Mouse (Mus musculus) kidney, adult 10 weeks (tissue): ENCODE measurements around the gene Ghrh. TPM values are rescaled to one million over a fixed set of nuclear protein-coding genes. Genes with fewer than 3 reads are reported as not detected.

Source experiments
- polyA plus RNA-seq: library from polyadenylated mRNA; stranded (reverse); fragments of 350-450 nt; fragmentation: Illumina TruSeq; extraction: RNeasy Lipid Tissue Mini Kit (QIAGEN cat#74804); gene quantifications from one replicate; pipeline ENCODE4 v1.2.3, GENCODE M21; 2014; ENCODE audit warnings: low read depth, low replicate concordance

Gene Ghrh
- polyA plus RNA-seq: not detected

DNA sequence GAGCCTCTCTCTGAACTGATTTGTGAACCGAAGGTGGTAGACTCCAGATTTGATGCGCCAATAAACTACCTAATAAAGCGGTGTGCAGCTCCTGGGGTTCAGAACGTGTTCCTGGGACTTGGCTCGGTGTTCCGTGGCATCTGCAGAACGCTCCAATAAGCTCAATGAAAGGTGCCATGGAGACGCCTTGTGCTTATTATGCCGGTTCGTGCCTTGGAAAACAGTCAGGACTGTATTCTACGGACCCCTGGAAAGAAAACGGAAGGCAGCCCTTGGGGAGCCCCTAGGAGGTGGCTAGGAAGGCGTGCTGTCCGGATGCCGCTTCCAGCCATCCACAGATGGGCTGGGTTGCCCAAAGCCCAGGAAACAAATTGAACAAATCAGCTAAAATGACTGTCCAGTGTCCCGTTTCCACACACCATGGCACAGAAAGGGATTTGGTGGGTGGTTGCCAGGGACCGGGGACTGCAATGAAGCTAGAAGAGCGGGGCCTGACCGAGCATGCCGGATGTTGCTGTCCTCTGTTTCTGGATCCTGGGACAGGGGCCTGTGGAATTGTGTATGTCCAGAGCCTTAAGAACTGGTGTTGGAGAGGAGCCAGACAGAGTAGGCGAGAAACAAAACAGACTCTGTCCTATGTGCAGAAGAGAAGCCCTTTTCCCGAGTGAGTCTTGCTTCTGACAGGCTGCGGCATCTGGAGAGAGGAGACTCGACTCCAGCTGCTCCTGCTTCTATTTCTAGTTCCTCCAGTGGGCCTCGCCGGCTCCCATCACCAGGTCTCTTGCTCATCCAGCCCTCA is at the start of gene Ghrh:
TSS of gene Ghrh (minus strand) at position 146 of the 799 bp plus-strand sequence.

DNA sequence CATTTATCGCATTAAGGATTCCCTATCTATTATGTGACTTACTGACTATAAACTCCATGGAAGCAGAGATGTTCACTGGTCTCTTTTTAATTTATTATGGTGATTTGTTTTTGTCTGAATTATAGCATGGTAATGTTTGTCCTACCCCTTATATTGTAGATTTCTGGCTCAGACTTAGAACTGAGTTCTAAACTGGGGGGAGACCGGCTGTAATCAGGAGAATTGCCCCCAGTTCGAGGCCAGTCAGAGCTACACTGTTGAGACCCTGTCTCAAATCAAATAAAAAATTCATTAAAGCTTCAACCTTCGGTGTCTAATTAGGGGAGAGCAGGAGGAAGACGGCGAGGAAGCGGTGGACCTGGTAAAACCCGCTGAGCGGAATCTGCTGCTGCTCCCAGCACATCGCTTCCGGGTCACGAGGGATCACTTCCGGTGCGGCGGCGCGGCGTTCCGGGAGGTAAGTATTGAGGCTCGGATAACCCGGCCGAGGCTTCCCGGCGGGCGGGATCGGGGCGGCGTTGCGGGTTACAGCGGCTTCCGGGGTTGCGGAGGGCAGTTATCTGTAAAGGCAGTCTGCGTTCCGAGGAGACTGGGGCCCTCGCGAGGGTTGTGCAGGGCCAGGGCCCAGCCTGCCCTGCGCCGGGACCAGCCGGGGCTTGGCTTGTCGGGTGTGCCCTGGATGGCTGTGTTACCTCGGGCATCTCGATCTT is 20.0 kb upstream of the Ghrh start, which contains the start of gene Manbal:
TSS of gene Manbal (plus strand) at position 411 of the 710 bp plus-strand sequence.

Other genes with a start within 250 kb of the Ghrh start
- gene Samhd1, start 212.2 kb downstream of the Ghrh start, polyA plus RNA-seq: 71.0 TPM
- 15.5 TPM for gene Rbl1, start 143.0 kb downstream of the Ghrh start, polyA plus RNA-seq
- gene Rpn2, start 68.5 kb downstream of the Ghrh start, polyA plus RNA-seq: 137 TPM
- gene Mroh8, start 68.0 kb downstream of the Ghrh start, polyA plus RNA-seq: not detected
- 5.1 TPM for gene Manbal, start 20.1 kb upstream of the Ghrh start, polyA plus RNA-seq
- 1.1 TPM for gene Src, start 70.9 kb upstream of the Ghrh start, polyA plus RNA-seq
- not detected for gene Nnat, start 212.6 kb upstream of the Ghrh start, polyA plus RNA-seq
- gene Blcap, start 223.8 kb upstream of the Ghrh start, polyA plus RNA-seq: 22.2 TPM